Mouse (Mus musculus): ENCODE results near the gene Cavin1. TPM values are rescaled to one million over a fixed set of nuclear protein-coding genes. Genes with fewer than 3 reads are reported as not detected.

Gene Cavin1
- polyA plus RNA-seq, 1 experiment from 2014 or later, result 143 TPM

GRCm38 (mm10) chr11:100983125-100983777, 12.6 kb upstream of the Cavin1 start:
- Histone ChIP-seq H3K27me3 (ENCODE audit: insufficient read depth, low read length) (no peaks in the 10 kb centered on the region), H3K4me3 (replicated peaks; ENCODE audit: low read depth, low read length) (peak overlapping the region; percentile 36), H3K4me1 (replicated peaks; ENCODE audit: insufficient read depth, low read length) (no peaks in the 10 kb centered on the region), H3K9ac (ENCODE audit: low read depth, low read length) (peak overlapping the region; percentile 55), H3K9me3 (replicated peaks; ENCODE audit: low read length) (no peaks in the 10 kb centered on the region), H3K4me2 (ENCODE audit: low read length) (peak overlapping the region; percentile 71), H3K27ac (no peak overlapping the region), H3K36me3 (ENCODE audit: insufficient read depth, low read length) (no peaks in the 10 kb centered on the region)
- WGBS, result 3% methylated on average over 20 of the region's 20 CpGs
- ATAC-seq (replicated peaks; ENCODE audit: low FRiP score, low read depth) (peak; percentile 33; the same call in 1 of the 2 replicates), DNase-seq (ENCODE audit: low spot score) (peak; percentile 87)
- peak; percentile 96 for TF ChIP-seq CTCF (IDR thresholded peaks at IDR 0.05; ENCODE audit: low read depth)

- ATAC-seq (replicated peaks; ENCODE audit: low FRiP score, low read depth) (no peak), DNase-seq (ENCODE audit: low spot score) (no peak)
- Histone ChIP-seq H3K9me3 (replicated peaks; ENCODE audit: low read length) (no peaks in the 10 kb centered on the region), H3K27ac (no peak overlapping the region), H3K4me2 (ENCODE audit: low read length) (no peak overlapping the region), H3K4me3 (replicated peaks; ENCODE audit: low read depth, low read length) (no peak overlapping the region), H3K36me3 (ENCODE audit: insufficient read depth, low read length) (no peaks in the 10 kb centered on the region), H3K27me3 (ENCODE audit: insufficient read depth, low read length) (no peaks in the 10 kb centered on the region), H3K4me1 (replicated peaks; ENCODE audit: insufficient read depth, low read length) (no peaks in the 10 kb centered on the region), H3K9ac (ENCODE audit: low read depth, low read length) (no peak overlapping the region)
- WGBS, result 34% methylated on average over 8 of the region's 8 CpGs
- TF ChIP-seq CTCF (IDR thresholded peaks at IDR 0.05; ENCODE audit: low read depth), result peak; percentile 26; the same call in 1 of the 2 replicates
Observed at GRCm38 (mm10) chr11:100982087-100982486, 11.4 kb upstream of the Cavin1 start.

DNA sequence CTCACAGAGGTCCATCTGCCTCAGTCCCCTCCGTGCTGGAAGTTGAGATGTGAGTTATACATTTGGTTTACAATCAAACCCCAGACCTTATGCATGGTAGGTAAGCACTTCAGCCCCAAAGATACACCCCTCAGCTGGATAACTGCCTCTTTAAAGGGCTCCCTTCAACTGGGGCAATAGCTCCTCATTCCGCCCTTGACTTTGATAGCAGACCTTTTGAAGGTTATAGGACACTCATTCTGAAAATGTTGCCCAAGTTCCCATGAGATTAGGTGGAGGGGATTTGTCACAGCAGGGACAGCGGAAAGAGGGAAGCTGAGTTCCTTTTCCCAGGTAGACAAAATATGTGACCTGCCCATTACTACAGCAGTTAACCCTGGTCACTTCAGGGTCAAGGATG, 10.5 kb upstream of the Cavin1 start:
- DNase-seq (ENCODE audit: low spot score), result no peak
- no peak overlapping the region for H3K9ac ChIP-seq (ENCODE audit: low read depth, low read length)

GRCm38 (mm10) chr11:100980438-100980837, 9.8 kb upstream of the Cavin1 start:
- DNase-seq (ENCODE audit: low spot score), result no peak
- no peak for TF ChIP-seq CTCF (IDR thresholded peaks at IDR 0.05; ENCODE audit: low read depth)
- WGBS, result 79% methylated on average over 1 of the region's 1 CpGs

More for the DNA sequence above, 10.5 kb upstream of the Cavin1 start:
- no peak overlapping the region for H3K4me3 ChIP-seq (replicated peaks; ENCODE audit: low read depth, low read length)
- H3K36me3 ChIP-seq (ENCODE audit: insufficient read depth, low read length), result no peaks in the 10 kb centered on the region
- no peaks in the 10 kb centered on the region for H3K4me1 ChIP-seq (replicated peaks; ENCODE audit: insufficient read depth, low read length)
- ATAC-seq (replicated peaks; ENCODE audit: low FRiP score, low read depth), result no peak
- 77% methylated on average over 3 of the region's 3 CpGs for WGBS
- H3K27me3 ChIP-seq (ENCODE audit: insufficient read depth, low read length), result no peaks in the 10 kb centered on the region
- H3K27ac ChIP-seq, result no peak overlapping the region
- H3K9me3 ChIP-seq (replicated peaks; ENCODE audit: low read length), result no peaks in the 10 kb centered on the region
- TF ChIP-seq CTCF (IDR thresholded peaks at IDR 0.05; ENCODE audit: low read depth), result no peak
- H3K4me2 ChIP-seq (ENCODE audit: low read length), result no peak overlapping the region

DNA sequence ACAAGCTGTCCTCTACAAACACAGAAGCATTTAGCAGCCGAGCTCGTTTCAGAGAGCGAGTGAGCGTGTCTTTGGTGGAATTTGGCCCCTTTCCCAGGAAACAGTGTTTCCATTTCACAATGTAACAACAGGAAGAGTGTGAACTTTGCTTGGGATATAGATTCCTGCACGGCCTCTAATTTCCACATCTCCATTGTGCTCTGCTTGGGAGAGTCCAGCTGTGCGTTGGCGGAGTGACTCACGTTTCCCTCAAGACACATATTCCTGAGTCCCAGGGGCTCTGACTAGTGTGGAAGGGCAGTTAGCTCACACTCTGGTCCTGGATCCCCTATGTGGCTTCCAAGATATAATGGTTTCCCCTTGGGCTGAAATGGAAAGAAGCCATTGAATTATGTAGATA, 9.2 kb upstream of the Cavin1 start:
- Histone ChIP-seq H3K9me3 (replicated peaks; ENCODE audit: low read length) (no peaks in the 10 kb centered on the region), H3K36me3 (ENCODE audit: insufficient read depth, low read length) (no peaks in the 10 kb centered on the region), H3K9ac (ENCODE audit: low read depth, low read length) (no peak overlapping the region), H3K27ac (peak overlapping the region; percentile 51), H3K27me3 (ENCODE audit: insufficient read depth, low read length) (no peaks in the 10 kb centered on the region), H3K4me3 (replicated peaks; ENCODE audit: low read depth, low read length) (no peak overlapping the region), H3K4me1 (replicated peaks; ENCODE audit: insufficient read depth, low read length) (no peaks in the 10 kb centered on the region), H3K4me2 (ENCODE audit: low read length) (0 out of 2 replicates have a peak overlapping the region, but pooled peaks have one; percentile 7)
- no peak for TF ChIP-seq CTCF (IDR thresholded peaks at IDR 0.05; ENCODE audit: low read depth)
- DNase-seq (ENCODE audit: low spot score) (peak; percentile 88), ATAC-seq (replicated peaks; ENCODE audit: low FRiP score, low read depth) (0 out of 2 replicates have a peak, but pooled peaks have one; percentile 36)
- 20% methylated on average over 8 of the region's 8 CpGs for WGBS

More at GRCm38 (mm10) chr11:100980438-100980837, 9.8 kb upstream of the Cavin1 start:
- Histone ChIP-seq H3K4me2 (ENCODE audit: low read length) (no peak overlapping the region), H3K4me3 (replicated peaks; ENCODE audit: low read depth, low read length) (no peak overlapping the region), H3K27ac (peak overlapping the region; percentile 51), H3K9ac (ENCODE audit: low read depth, low read length) (no peak overlapping the region), H3K9me3 (replicated peaks; ENCODE audit: low read length) (no peaks in the 10 kb centered on the region), H3K36me3 (ENCODE audit: insufficient read depth, low read length) (no peaks in the 10 kb centered on the region), H3K27me3 (ENCODE audit: insufficient read depth, low read length) (no peaks in the 10 kb centered on the region), H3K4me1 (replicated peaks; ENCODE audit: insufficient read depth, low read length) (no peaks in the 10 kb centered on the region)
- ATAC-seq (replicated peaks; ENCODE audit: low FRiP score, low read depth), result no peak

- H3K9ac ChIP-seq (ENCODE audit: low read depth, low read length), result no peak overlapping the region
- H3K27me3 ChIP-seq (ENCODE audit: insufficient read depth, low read length), result no peaks in the 10 kb centered on the region
- WGBS, result 62% methylated on average over 7 of the region's 7 CpGs
Observed at GRCm38 (mm10) chr11:100975241-100975640, 4.6 kb upstream of the Cavin1 start.

More at GRCm38 (mm10) chr11:100975241-100975640, 4.6 kb upstream of the Cavin1 start:
- H3K4me2 ChIP-seq (ENCODE audit: low read length), result no peak overlapping the region
- H3K4me3 ChIP-seq (replicated peaks; ENCODE audit: low read depth, low read length), result no peak overlapping the region
- no peak overlapping the region for H3K27ac ChIP-seq
- ATAC-seq (replicated peaks; ENCODE audit: low FRiP score, low read depth) (no peak), DNase-seq (ENCODE audit: low spot score) (peak; percentile 23)
- H3K36me3 ChIP-seq (ENCODE audit: insufficient read depth, low read length), result no peaks in the 10 kb centered on the region
- no peak for TF ChIP-seq CTCF (IDR thresholded peaks at IDR 0.05; ENCODE audit: low read depth)
- H3K4me1 ChIP-seq (replicated peaks; ENCODE audit: insufficient read depth, low read length), result no peaks in the 10 kb centered on the region
- H3K9me3 ChIP-seq (replicated peaks; ENCODE audit: low read length), result no peaks in the 10 kb centered on the region
